Mouse (Mus musculus) thymus, adult 2 months (tissue): ENCODE measurements around the gene Cyp51.

Experiments used
- CTCF ChIP-seq: fragments of 200-500 bp; IDR thresholded peaks from 2 replicates; pipeline ENCODE4 v1.5.1; 2012; ENCODE audit warnings: mild to moderate bottlenecking, control low read depth, low read length, moderate library complexity, borderline replicate concordance; ENCODE audit not compliant: control insufficient read depth, poor library complexity, insufficient read depth; ENCODE audit errors: extremely low read depth
- POLR2A ChIP-seq: fragments of 200-500 bp; IDR thresholded peaks from 2 replicates; pipeline ENCODE4 v1.6.1; 2012; ENCODE audit warnings: mild to moderate bottlenecking, low read length, control low read depth, moderate library complexity; ENCODE audit not compliant: control insufficient read depth, poor library complexity, insufficient read depth; ENCODE audit errors: extremely low read depth

DNA sequence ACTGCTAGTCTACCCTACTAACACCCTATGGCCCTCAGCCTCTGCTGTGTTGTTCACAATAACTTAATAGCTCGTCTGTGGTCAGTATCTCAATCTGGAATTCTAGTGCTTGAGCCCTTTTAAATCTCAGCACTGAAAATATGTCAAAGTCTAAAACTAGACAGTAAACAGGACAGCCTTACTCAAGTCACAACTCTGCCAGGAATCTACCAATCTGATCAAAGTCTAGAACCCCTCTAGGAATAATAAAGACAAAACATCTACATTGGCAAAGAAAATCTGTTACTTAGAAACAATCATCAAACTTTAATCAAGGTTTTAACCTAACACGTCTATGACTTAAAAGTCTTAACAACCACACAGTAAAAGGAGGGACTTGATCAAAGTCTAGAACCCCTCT, 23.7 kb downstream of the Cyp51 start:
- no peak for TF ChIP-seq CTCF
- no peak for TF ChIP-seq POLR2A
